Mouse (Mus musculus) heart, adult 2 months (tissue): ENCODE measurements at regions not wholly inside any gene's neighbourhood (a gene's known extent, or its start where the extent isn't known, plus 50 kb on each side); places are given as distances from the start of the nearest gene placed in this dataset.

Source experiments
- CTCF ChIP-seq: fragments of 200-600 bp; IDR thresholded peaks from 2 replicates; pipeline ENCODE4 v1.8.1; 2022; ENCODE audit warnings: antibody characterized with exemption, mild to moderate bottlenecking, moderate library complexity
- POLR2A ChIP-seq: fragments of 200-500 bp; IDR thresholded peaks from 2 replicates; pipeline ENCODE4 v1.6.1; 2011; ENCODE audit warnings: mild to moderate bottlenecking, low read depth, low read length, control low read depth; ENCODE audit not compliant: insufficient read depth

DNA sequence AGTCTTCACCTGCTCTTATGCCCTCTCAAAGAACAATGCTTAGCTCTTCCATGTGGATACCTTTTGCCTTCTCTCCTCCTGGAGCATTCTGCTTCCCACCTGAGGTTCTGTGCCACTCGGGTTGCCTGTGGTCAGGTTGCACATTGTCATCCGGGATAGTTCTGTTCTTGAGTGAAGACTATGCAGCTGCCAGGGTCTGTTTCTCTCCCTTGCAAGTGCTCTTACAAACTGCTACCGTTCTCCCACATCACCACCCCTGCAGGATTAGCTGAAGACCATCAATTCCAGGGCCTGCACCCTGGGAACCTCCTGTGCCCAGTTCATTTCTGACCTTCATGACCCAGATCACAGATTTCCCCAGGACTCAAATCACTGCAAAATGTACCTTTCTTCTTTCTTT, 104.3 kb upstream of the Ccdc91 start:
- no peak for TF ChIP-seq CTCF
- TF ChIP-seq POLR2A = no peak
